Mouse (Mus musculus) midbrain, embryonic 15.5 days (tissue): ENCODE data around the gene Pgap1. TPM values are rescaled to one million over a fixed set of nuclear protein-coding genes. Genes with fewer than 3 reads are reported as not detected.
A peak's percentile ranks its signal among the peaks of the same experiment; 100 is the strongest.

Source experiments
- ATAC-seq: fragments of 200-750 bp; cut with Nextera tagmentation; replicated peaks from 2 replicates; pipeline ENCODE4 v1.8.0; 2017; ENCODE audit warnings: moderate TSS enrichment
- H3K27ac ChIP-seq: fragments of 300-500 bp; sonication (generic); 2 replicates; pipeline ENCODE4 v1.5.1; 2015; ENCODE audit warnings: mild to moderate bottlenecking, inconsistent platforms
- H3K27me3 ChIP-seq: fragments of 300-500 bp; sonication (generic); replicated peaks from 2 replicates; pipeline ENCODE4 v1.6.1; 2015; ENCODE audit warnings: inconsistent platforms
- H3K36me3 ChIP-seq: fragments of 300-500 bp; sonication (generic); replicated peaks from 2 replicates; pipeline ENCODE4 v1.6.1; 2015; ENCODE audit warnings: inconsistent platforms
- H3K4me1 ChIP-seq: fragments of 300-500 bp; sonication (generic); 2 replicates; pipeline ENCODE4 v1.6.1; 2015; ENCODE audit warnings: inconsistent platforms
- H3K4me2 ChIP-seq: fragments of 300-500 bp; sonication (generic); 2 replicates; pipeline ENCODE4 v1.6.1; 2015; ENCODE audit warnings: inconsistent platforms, mild to moderate bottlenecking, moderate library complexity
- H3K4me3 ChIP-seq: fragments of 300-500 bp; sonication (generic); 2 replicates; pipeline ENCODE4 v1.5.1; 2015; ENCODE audit warnings: mild to moderate bottlenecking, inconsistent platforms
- H3K9ac ChIP-seq: fragments of 300-500 bp; sonication (generic); 2 replicates; pipeline ENCODE4 v1.6.1; 2015; ENCODE audit warnings: mild to moderate bottlenecking, inconsistent platforms
- H3K9me3 ChIP-seq: fragments of 300-500 bp; sonication (generic); 2 replicates; pipeline ENCODE4 v1.6.1; 2016; ENCODE audit warnings: inconsistent platforms
- WGBS: fragments of 180-500 bp; shearing (Covaris S2); methylation state at CpG from one replicate; pipeline ENCODE4 v1.1.7; 2015; ENCODE audit warnings: mixed read lengths; 5-methylcytosine and 5-hydroxymethylcytosine counted together
- polyA plus RNA-seq: library from polyadenylated mRNA; unstranded; fragments of >200 nt; fragmentation: Nextera tagmentation; extraction: Ambion mirVana; gene quantifications from 2 replicates; pipeline ENCODE4 v1.2.1, GENCODE M21; 2015

Gene Pgap1
- polyA plus RNA-seq, 1 experiment from 2014 or later = 33.6 TPM

GRCm38 (mm10) chr1:54438340-54439079 is 119.0 kb downstream of the Pgap1 start, which contains the start of gene Gtf3c3:
Gene Gtf3c3, minus strand, starts transcription at chr1:54438971.
- Histone ChIP-seq H3K4me3 (peak within 1 kb of the TSS; percentile 90), H3K4me1 (peaks cover 26% of the 10 kb centered on the region), H3K36me3 (no peaks in the 10 kb centered on the region; the same call in 1 of the 2 replicates), H3K9me3 (no peaks in the 10 kb centered on the region), H3K27me3 (no peaks in the 10 kb centered on the region), H3K27ac (peak within 1 kb of the TSS; percentile 40; the same call in 1 of the 2 replicates), H3K9ac (peak within 1 kb of the TSS; percentile 82), H3K4me2 (peak within 1 kb of the TSS; percentile 77)
- peak; percentile 100 for ATAC-seq
- WGBS = 3% methylated on average over 39 of the region's 39 CpGs

Other genes starting within 250 kb of the Pgap1 start
- 22.1 and 23.2 TPM in 2 replicates for gene Gtf3c3, start 118.7 kb downstream of the Pgap1 start, polyA plus RNA-seq